Mouse (Mus musculus) macrophage (primary cell): ENCODE results near the gene Mrgprh. TPM values are rescaled to one million over a fixed set of nuclear protein-coding genes. Genes with fewer than 3 reads are reported as not detected.

Experiments
- H3K27ac ChIP-seq: fragments of 350-480 bp; formaldehyde crosslinking; 2 replicates; pipeline ENCODE4 v1.9.0; 2021
- H3K36me3 ChIP-seq: fragments of 350-480 bp; formaldehyde crosslinking; 2 replicates; pipeline ENCODE4 v1.9.0; 2021; ENCODE audit errors: inconsistent target
- H3K4me3 ChIP-seq: fragments of 350-480 bp; formaldehyde crosslinking; 2 replicates; pipeline ENCODE4 v1.9.0; 2021; ENCODE audit errors: inconsistent target
- H3K79me2 ChIP-seq: fragments of 350-480 bp; formaldehyde crosslinking; 2 replicates; pipeline ENCODE4 v1.9.0; 2021; ENCODE audit errors: inconsistent target
- WGBS: methylation state at CpG from one replicate; pipeline ENCODE4 v1.1.7; 2026; ENCODE audit warnings: inconsistent platforms; ENCODE audit not compliant: missing documents; 5-methylcytosine and 5-hydroxymethylcytosine counted together
- polyA plus RNA-seq: library from polyadenylated mRNA; stranded (reverse); fragments of 250-400 nt; gene quantifications from 3 replicates; pipeline ENCODE4 v1.2.4, GENCODE M21; 2018; ENCODE audit warnings: inconsistent platforms

Mrgprh gene
- polyA plus RNA-seq, 1 experiment from 2014 or later, result not detected

DNA sequence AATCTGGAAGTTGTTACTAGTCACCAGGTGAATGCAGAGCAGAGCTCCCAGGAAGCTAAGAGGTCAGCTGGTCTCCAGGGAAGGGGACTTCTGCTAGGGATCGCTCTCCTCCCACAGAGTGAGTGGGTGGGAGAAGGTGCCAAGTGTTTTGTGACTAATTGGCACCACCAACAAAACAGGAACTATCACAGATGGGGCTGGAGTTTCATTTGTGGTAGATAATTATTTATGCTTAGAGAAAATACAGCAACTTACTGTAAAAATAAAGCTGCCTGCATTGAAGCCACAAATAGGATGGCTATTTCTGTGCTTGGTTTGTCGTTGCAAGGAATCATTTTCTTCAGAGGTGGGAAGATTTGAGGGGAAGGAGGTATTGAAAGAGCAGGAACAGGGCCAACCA, 22.0 kb upstream of the Mrgprh start:
- 17% methylated on average over 2 of the region's 2 CpGs for WGBS
- Histone ChIP-seq H3K27ac (no peak overlapping the region), H3K4me3 (no peak overlapping the region), H3K36me3 (no peaks in the 10 kb centered on the region), H3K79me2 (no peaks in the 10 kb centered on the region)

DNA sequence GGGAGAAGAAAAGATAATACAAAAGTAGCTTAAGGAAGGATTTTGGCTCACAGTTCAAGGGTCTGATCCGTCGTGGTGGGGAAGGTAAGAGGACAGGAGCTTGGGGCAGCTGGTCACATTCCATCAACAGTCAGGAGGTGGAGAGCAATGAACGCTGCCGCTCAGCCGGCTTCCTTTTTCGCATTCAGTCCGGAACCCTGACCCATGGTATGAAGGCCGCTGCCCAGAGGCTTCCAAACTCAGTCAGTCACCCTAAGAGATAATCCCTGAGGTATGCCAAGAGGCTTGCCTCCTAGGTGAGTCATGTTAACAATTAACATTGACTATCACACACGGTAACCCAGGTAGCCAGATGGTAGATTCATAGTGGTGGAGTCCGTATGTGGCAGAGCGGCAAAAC, 21.4 kb upstream of the Mrgprh start:
- Histone ChIP-seq H3K4me3 (no peak overlapping the region), H3K27ac (no peak overlapping the region), H3K79me2 (no peaks in the 10 kb centered on the region), H3K36me3 (no peaks in the 10 kb centered on the region)
- WGBS, result 98% methylated on average over 11 of the region's 11 CpGs

DNA sequence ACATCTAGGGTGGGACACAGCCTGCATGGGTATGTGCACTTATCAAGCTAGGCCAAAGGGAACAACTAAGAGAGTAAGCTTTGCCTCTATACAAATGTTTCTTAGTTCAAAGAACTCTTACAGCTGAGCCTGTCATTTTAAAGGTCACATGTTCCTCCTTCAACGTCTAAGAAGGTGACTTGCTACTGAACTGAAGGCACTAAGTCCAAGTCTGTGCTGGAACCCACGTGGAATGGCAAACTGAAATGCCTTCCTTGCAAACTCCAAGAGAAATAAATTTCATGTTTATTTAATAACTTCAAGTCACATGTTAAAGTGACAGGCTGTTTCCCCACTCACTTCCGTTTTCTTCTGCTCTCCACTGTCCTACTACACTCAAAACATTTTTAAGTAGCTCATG, 18.4 kb upstream of the Mrgprh start:
- Histone ChIP-seq H3K36me3 (no peaks in the 10 kb centered on the region), H3K4me3 (no peak overlapping the region), H3K79me2 (no peaks in the 10 kb centered on the region), H3K27ac (no peak overlapping the region)
- 9% methylated on average over 3 of the region's 3 CpGs for WGBS

DNA sequence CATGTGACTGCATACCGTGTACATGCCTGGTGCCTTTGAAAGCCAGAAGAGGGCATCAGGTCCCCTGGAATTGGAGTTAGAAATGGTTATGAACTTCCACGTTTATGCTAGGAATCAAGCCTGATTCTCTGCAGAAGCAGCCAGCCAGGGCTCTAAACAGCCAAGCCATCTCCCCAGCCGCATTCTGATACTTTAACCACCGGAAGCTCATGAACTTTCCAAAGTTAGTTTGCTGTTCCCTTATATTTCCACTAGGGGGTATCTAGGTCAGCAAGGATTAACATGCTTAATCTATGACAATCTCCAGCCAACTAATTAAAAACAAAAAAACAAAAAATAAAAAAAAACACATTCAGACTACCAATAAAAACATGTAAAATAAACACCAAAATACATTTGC, 17.8 kb upstream of the Mrgprh start:
- H3K79me2 ChIP-seq, result no peaks in the 10 kb centered on the region
- H3K4me3 ChIP-seq, result no peak overlapping the region
- 19% methylated on average over 4 of the region's 4 CpGs for WGBS
- no peaks in the 10 kb centered on the region for H3K36me3 ChIP-seq
- no peak overlapping the region for H3K27ac ChIP-seq

DNA sequence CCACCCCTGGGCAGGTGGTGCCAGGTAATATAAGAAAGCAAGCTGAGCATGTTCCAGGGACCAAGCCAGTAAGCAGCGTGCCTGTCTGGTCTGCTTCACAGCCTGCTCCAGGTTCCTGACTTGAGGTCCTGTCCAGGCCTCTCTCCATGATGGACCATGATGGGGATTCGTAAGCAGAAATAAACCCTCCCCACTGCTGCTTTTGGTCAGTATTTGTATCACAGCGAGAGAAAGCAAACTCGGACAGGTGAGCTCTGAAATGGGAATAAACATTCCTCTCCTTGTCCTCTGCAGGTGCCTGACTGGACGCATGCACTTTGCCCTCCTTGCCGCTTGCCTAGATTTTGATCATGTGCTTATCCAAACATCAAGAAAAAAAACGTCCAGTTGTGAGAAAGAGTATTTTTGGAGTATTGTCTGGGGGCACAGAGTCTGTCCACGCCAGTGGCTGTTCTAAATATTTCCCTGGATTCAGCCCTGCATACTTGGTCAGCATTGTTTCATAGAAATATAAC, 16.8 kb upstream of the Mrgprh start:
- H3K36me3 ChIP-seq, result no peaks in the 10 kb centered on the region
- no peak overlapping the region for H3K4me3 ChIP-seq
- H3K79me2 ChIP-seq, result no peaks in the 10 kb centered on the region
- no peak overlapping the region for H3K27ac ChIP-seq
- WGBS, result 94% methylated on average over 8 of the region's 8 CpGs

DNA sequence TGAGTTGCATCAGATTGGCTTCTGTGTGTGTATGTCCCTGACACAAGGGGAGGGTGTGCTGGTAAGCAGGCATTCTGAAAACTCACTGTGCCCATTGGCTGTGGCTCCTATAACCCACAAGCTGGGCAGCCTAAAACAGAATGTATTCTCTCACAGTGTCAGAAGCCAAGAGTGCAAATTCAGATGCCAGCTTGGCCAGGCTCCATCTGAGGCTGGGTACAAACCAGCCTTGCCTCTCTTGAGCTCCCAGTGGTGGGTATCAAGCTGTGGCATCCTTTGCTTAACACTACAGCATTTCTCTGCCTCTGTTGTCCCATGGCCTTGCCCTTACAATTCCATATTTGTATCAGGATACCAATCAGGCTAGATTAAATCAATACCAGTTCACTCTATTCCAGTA, 11.7 kb upstream of the Mrgprh start:
- H3K27ac ChIP-seq, result no peak overlapping the region

DNA sequence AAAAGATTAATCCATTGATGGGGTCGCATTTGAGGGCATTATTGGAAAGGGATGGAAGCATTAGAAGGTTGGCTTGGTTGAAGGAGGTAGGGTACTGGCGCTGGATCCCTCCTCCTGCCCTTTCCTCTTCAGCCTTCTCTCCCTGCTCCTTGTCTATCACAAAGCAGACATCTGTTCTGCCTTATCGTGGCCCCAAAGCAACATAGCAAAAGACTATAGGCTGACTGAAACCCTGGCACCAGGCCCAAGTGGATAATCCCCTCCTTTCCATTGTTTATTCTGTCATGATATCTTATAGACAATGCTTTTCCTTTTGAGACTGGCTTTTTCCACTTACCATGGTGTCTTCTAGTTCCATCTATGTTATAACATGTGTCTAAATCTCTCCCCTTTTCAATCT, 10.4 kb upstream of the Mrgprh start:
- no peaks in the 10 kb centered on the region for H3K79me2 ChIP-seq
- H3K4me3 ChIP-seq, result no peak overlapping the region
- no peaks in the 10 kb centered on the region for H3K36me3 ChIP-seq
- WGBS, result 95% methylated on average over 3 of the region's 3 CpGs
- H3K27ac ChIP-seq, result no peak overlapping the region

More for the DNA sequence above, 11.7 kb upstream of the Mrgprh start:
- no peaks in the 10 kb centered on the region for H3K79me2 ChIP-seq
- no peaks in the 10 kb centered on the region for H3K36me3 ChIP-seq
- H3K4me3 ChIP-seq, result no peak overlapping the region

DNA sequence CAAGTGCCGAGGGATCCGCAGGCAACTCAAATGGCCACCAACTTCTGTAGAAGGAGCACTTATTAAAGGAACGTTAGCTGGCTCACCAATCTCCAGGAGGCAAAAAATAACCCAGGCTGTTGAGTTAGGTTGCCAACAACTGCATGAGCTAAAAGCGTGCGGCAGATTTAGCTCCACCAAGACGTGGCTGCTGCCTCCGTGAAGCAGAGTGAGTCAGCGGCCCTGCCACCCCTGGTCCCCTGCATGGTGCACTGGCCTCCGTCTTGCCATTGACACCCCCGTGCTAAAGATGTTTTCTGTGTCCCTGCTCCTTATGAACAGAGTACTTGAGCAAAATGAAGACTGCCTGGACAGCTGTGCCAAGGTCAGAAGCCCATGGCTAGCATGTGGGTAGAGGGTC, 9.0 kb upstream of the Mrgprh start:
- WGBS, result 84% methylated on average over 10 of the region's 10 CpGs
- Histone ChIP-seq H3K79me2 (no peaks in the 10 kb centered on the region), H3K36me3 (no peaks in the 10 kb centered on the region), H3K27ac (no peak overlapping the region), H3K4me3 (no peak overlapping the region)

DNA sequence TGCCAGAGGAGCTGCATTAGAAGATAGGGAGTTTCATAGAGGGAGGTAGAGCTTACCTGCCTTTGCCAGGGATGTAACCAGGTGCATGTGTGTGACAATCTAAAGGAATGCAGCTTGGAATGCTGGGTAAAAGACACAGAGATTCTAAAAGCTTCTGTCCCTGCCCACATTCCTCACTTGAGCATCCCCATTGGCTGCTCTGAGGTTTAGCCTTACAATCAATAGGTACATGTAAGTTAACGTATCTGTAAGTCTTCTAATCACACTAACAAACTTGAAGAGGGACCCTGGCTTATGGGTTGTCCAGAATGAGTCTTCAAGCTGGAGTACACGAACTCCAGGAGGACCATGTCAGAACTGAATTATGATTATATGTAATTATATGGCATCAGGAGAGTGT, 7.8 kb upstream of the Mrgprh start, which contains the start of gene Mas1:
Mas1 (minus strand) TSS at position 101 of the 400 bp plus-strand sequence.
- 83% methylated on average over 2 of the region's 2 CpGs for WGBS
- H3K79me2 ChIP-seq, result no peaks in the 10 kb centered on the region
- no peak within 1 kb of the TSS for H3K27ac ChIP-seq
- H3K36me3 ChIP-seq, result no peaks in the 10 kb centered on the region
- no peak within 1 kb of the TSS for H3K4me3 ChIP-seq

DNA sequence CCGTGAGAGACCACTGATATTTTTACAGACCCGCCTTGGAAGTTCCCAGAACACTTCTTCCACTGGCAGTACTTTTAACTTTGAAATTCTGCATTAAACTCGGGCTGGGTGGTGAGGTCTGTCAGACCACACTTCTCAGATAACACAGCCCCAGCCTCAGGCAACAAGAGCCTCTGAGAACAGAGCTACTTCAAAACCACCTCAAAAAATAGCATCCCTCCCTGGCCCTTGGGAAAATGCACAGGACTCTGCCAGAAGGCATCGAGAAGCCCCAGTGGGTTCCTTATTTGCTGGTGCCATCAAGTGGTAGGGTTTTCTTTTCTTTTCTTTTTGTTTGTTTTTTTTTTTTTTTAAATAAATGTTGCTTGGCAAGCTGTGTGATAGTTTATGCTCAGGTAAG, 7.2 kb upstream of the Mrgprh start:
- Histone ChIP-seq H3K36me3 (no peaks in the 10 kb centered on the region), H3K4me3 (no peak overlapping the region), H3K27ac (no peak overlapping the region), H3K79me2 (no peaks in the 10 kb centered on the region)
- 30% methylated on average over 4 of the region's 4 CpGs for WGBS

DNA sequence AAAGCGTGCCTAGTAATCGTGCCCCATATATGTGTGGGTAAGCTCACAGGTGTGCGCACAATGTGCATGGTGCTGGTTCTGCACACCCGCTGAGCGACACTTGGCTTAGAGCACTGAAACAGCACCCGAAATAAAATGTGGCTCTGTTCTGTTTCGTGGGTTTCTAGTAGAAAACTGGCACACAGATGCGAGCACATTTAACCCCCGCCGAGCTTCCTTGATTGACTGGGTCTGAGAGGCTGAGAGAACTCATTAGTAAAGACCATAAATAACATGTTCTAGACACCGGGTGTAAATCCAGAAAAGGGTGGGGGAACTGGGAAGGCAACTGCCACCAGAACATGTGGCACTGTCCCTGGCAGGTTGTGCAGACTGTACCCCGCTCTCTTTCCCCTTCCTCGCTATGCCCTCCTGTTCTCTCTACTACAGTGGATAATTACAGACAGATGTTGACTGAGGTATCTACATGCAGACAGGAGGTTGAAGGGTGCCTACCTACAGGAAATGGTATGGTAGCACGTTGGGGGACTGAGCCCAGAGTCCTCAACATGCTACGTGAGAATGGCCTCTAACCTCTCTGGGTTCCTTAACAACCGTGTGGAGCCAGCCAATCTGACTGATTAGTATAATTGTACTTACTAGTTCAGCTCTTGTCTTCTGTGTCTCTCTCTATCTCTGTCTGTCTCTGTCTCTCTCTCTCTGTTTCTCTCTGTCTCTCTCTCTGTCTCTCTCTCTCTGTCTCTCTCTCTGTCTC, 3.4 kb upstream of the Mrgprh start:
- WGBS, result 22% methylated on average over 16 of the region's 16 CpGs

DNA sequence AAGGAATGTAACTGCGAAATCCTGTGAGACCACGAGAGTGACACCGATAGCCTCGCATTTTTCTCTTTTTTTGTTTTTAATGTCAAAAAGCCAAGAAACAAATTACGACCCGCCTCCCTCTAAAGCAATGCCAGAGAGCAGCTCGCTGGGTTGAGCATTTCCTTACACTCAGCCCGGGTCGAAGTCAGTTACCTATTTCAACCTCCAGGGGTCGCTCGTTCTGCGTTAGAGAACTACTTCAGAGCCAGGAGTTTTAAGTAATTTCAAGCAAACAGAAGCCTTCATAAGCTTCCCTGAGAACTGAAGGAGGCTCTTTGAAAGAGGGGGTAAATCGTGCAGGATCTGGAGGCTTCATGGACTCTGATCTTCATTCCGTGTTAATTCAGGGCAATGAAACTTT, 4.3 kb downstream of the Mrgprh start:
- 4% methylated on average over 14 of the region's 14 CpGs for WGBS
- Histone ChIP-seq H3K4me3 (no peak overlapping the region), H3K36me3 (no peaks in the 10 kb centered on the region), H3K79me2 (no peaks in the 10 kb centered on the region), H3K27ac (no peak overlapping the region)

More for the DNA sequence above, 3.4 kb upstream of the Mrgprh start:
- H3K27ac ChIP-seq, result no peak overlapping the region
- H3K4me3 ChIP-seq, result no peak overlapping the region
- H3K36me3 ChIP-seq, result no peaks in the 10 kb centered on the region
- no peaks in the 10 kb centered on the region for H3K79me2 ChIP-seq

DNA sequence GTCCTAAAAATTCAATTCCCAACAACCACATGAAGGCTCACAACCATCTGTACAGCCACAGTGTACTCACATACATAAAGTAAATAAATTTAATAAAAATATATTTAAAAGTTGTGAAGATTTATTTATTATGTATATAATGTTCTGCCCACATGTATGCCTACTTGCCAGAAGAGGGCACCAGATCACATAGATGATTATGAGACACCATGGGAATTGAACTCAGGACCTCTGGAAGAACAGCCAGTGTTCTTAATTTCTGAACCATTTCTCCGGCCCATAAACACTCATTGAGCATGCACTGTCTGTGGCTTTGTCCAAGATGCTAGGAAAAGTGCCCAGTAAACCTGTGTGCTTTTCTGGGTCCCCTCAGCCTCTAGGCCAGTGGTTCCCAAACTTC, 5.4 kb downstream of the Mrgprh start:
- H3K79me2 ChIP-seq, result no peaks in the 10 kb centered on the region
- no peak overlapping the region for H3K27ac ChIP-seq
- no peak overlapping the region for H3K4me3 ChIP-seq
- WGBS, result 100% methylated on average over 1 of the region's 1 CpGs
- no peaks in the 10 kb centered on the region for H3K36me3 ChIP-seq

DNA sequence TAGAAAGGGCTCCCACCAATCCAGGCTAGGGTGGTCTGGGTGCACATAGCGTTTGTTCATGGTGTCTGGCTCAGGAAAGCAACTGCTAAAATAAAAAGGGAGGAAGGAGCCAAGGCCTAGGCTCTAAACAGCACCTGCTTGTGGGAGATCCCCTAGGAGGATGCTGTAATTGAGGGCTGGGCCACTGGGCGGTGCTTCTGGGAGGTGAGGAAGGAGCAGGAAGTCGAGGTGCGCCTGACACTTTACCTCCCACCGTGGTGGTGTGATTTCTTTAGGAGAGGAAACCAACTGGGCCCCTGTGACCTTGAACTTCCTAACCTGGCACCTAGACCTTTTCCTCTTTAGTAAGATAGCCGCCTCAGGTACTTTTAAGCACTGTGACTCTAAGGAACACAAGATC, 10.8 kb downstream of the Mrgprh start:
- H3K4me3 ChIP-seq, result no peak overlapping the region
- no peaks in the 10 kb centered on the region for H3K79me2 ChIP-seq
- WGBS, result 43% methylated on average over 6 of the region's 6 CpGs

DNA sequence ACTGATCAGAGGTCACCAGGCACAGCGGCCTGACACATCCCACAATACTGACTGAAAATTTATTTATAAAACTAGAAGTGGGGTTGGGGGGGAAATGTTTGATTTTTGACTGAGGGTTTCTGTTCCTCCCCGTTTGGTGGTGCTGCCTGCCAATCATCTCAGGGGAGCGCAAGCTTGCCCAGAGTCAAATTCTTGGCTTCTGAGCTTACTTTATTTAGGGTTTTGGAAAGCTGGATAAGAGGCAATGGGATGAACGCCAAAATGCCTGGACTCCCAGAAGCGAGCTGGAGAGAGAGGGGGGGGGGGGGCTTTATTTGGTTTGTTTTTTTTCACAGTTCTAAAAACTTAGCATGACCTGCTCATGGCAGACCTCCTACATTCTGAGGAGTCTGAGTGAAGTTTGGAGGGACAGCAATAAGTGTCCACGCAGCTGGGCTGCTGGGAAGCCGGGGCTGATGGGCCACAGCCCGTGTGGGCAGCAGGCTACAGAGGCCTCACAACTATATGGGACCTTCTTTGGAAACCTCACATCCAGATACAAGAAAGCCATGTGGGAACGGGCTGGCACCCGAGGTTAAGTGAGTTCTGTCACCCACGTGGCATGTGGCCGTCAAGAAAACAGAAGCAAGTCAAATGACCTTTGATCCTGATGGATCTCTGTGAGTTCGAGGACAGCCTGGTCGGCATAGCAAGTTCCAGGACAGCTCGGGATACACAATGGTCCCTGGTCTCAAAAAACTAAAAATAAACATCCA, 11.4 kb downstream of the Mrgprh start:
- WGBS, result 87% methylated on average over 15 of the region's 15 CpGs
- Histone ChIP-seq H3K27ac (no peak overlapping the region), H3K79me2 (no peaks in the 10 kb centered on the region), H3K4me3 (no peak overlapping the region), H3K36me3 (no peaks in the 10 kb centered on the region)

More for the DNA sequence above, 10.8 kb downstream of the Mrgprh start:
- Histone ChIP-seq H3K36me3 (no peaks in the 10 kb centered on the region), H3K27ac (no peak overlapping the region)
